Mouse (Mus musculus) stomach, adult 2 months (tissue): ENCODE measurements around the gene H2-M1. TPM values are rescaled to one million over a fixed set of nuclear protein-coding genes. Genes with fewer than 3 reads are reported as not detected.

Experiments used
- polyA plus RNA-seq: library from polyadenylated mRNA; depleted of rRNA; stranded (reverse); fragments of >200 nt; gene quantifications from 2 replicates; pipeline ENCODE4 v1.2.3, GENCODE M21; 2012; rRNA removed

Gene H2-M1
- not detected in 2 replicates for polyA plus RNA-seq

GRCm38 (mm10) chr17:36672119-36672518, at the start of gene H2-M1:
H2-M1 (minus strand) TSS chr17:36672219.

GRCm38 (mm10) chr17:36642566-36642965, 29.5 kb downstream of the H2-M1 start, which contains the start of gene H2-M9:
H2-M9 (minus strand) TSS chr17:36642666.

Other genes starting within 250 kb of the H2-M1 start
- gene H2-M10.4, start 209.9 kb downstream of the H2-M1 start, polyA plus RNA-seq: not detected in 2 replicates
- not detected in 2 replicates for gene H2-M11, start 125.1 kb downstream of the H2-M1 start, polyA plus RNA-seq
- not detected in 2 replicates for gene H2-M9, start 29.6 kb downstream of the H2-M1 start, polyA plus RNA-seq
- gene H2-M10.5, start 100.7 kb upstream of the H2-M1 start, polyA plus RNA-seq: not detected in 2 replicates
- not detected in 2 replicates for gene H2-M10.6, start 140.0 kb upstream of the H2-M1 start, polyA plus RNA-seq
- gene Trim26, start 164.9 kb upstream of the H2-M1 start, polyA plus RNA-seq: 9.8 and 11.9 TPM in 2 replicates
- 0.23 and 0.24 TPM in 2 replicates for gene Trim15, start 195.0 kb upstream of the H2-M1 start, polyA plus RNA-seq
- not detected in 2 replicates for gene Trim10, start 197.4 kb upstream of the H2-M1 start, polyA plus RNA-seq
- 0.14 and 0.38 TPM in 2 replicates for gene Trim40, start 217.9 kb upstream of the H2-M1 start, polyA plus RNA-seq
- gene Trim31, start 225.9 kb upstream of the H2-M1 start, polyA plus RNA-seq: not detected in 2 replicates